7 mouse cellular contexts compared by ENCODE assay signal in genomic region chr3:54915643-54916071, GRCm38 (mm10). TPM values are rescaled to one million over a fixed set of nuclear protein-coding genes. Genes with fewer than 3 reads are reported as not detected.
A peak's percentile ranks its signal among the peaks of the same experiment; 100 is the strongest.
DNase-seq lines count a peak whose midpoint lies in the region; ATAC-seq and TF ChIP-seq lines count a peak whose summit lies in the region.

Sertm1 (minus strand) TSS chr3:54915887.

- intact Hi-C loops in left cerebral cortex, postnatal 4 days (cut with DNase I): loop anchor here (10.0 kb wide), 1 partner anchor 101 kb away; no protein-coding TSS in a partner anchor

- H3K27ac ChIP-seq in lung, embryonic 16.5 days (ENCODE audit: low read length): no peak within 1 kb of the TSS
- no peak within 1 kb of the TSS for H3K27ac ChIP-seq in embryonic facial prominence, embryonic 14.5 days (replicated peaks; ENCODE audit: low read depth, low read length)
- H3K27ac ChIP-seq in hindbrain, embryonic 10.5 days: peak within 1 kb of the TSS; percentile 78
- no peak within 1 kb of the TSS for H3K27ac ChIP-seq in olfactory bulb, adult 2 months (ENCODE audit: insufficient read depth, low read depth, low read length)

- peak; percentile 99 for ATAC-seq in lung, embryonic 16.5 days (ENCODE audit: low read depth)
- ATAC-seq in embryonic facial prominence, embryonic 14.5 days (ENCODE audit: low read depth): peak; percentile 99
- ATAC-seq in activated CD4-positive, CD25-positive, alpha-beta regulatory T cell, adult 4 months: no peak

- peak within 1 kb of the TSS; percentile 48 for H3K4me3 ChIP-seq in lung, embryonic 16.5 days (ENCODE audit: low read length)
- H3K4me3 ChIP-seq in embryonic facial prominence, embryonic 14.5 days (ENCODE audit: low read depth, low read length): peak within 1 kb of the TSS; percentile 47
- peak within 1 kb of the TSS; percentile 66 for H3K4me3 ChIP-seq in hindbrain, embryonic 10.5 days
- peak within 1 kb of the TSS; percentile 51 for H3K4me3 ChIP-seq in olfactory bulb, adult 2 months (ENCODE audit: insufficient read depth, low read depth, low read length)

- no peak for TF ChIP-seq POLR2A in olfactory bulb, adult 2 months (IDR thresholded peaks at IDR 0.05; ENCODE audit: insufficient read depth, low read depth, low read length)

- H3K9ac ChIP-seq in lung, embryonic 16.5 days (ENCODE audit: low read length): peak within 1 kb of the TSS; percentile 54
- H3K9ac ChIP-seq in embryonic facial prominence, embryonic 14.5 days (ENCODE audit: low read depth, low read length): peak within 1 kb of the TSS; percentile 50

- no peak for TF ChIP-seq CTCF in olfactory bulb, adult 2 months (IDR thresholded peaks at IDR 0.05; ENCODE audit: insufficient read depth, low read depth, low read length)

- H3K9me3 ChIP-seq in lung, embryonic 16.5 days (ENCODE audit: control insufficient read depth, low read length): no peaks in the 10 kb centered on the region
- no peaks in the 10 kb centered on the region for H3K9me3 ChIP-seq in embryonic facial prominence, embryonic 14.5 days (ENCODE audit: control insufficient read depth, low read length)
- H3K9me3 ChIP-seq in hindbrain, embryonic 10.5 days: no peaks in the 10 kb centered on the region

- H3K36me3 ChIP-seq in lung, embryonic 16.5 days (ENCODE audit: control insufficient read depth, insufficient read depth, low read length): no peaks in the 10 kb centered on the region
- no peaks in the 10 kb centered on the region for H3K36me3 ChIP-seq in embryonic facial prominence, embryonic 14.5 days (ENCODE audit: control insufficient read depth, insufficient read depth, low read length)
- no peaks in the 10 kb centered on the region for H3K36me3 ChIP-seq in hindbrain, embryonic 10.5 days

- no peak for DNase-seq in lung, postnatal 36 days
- peak; percentile 81 for DNase-seq in embryonic facial prominence, embryonic 14.5 days (ENCODE audit: low spot score)
- DNase-seq in hindbrain, embryonic 10.5 days (ENCODE audit: low spot score): peak; percentile 81
- DNase-seq in left cerebral cortex, postnatal 4 days: peak; percentile 61

- H3K4me2 ChIP-seq in lung, embryonic 16.5 days (ENCODE audit: low read depth, low read length): peak within 1 kb of the TSS; percentile 73
- peak within 1 kb of the TSS; percentile 91 for H3K4me2 ChIP-seq in embryonic facial prominence, embryonic 14.5 days (ENCODE audit: low read depth, low read length)

- H3K27me3 ChIP-seq in lung, embryonic 16.5 days (ENCODE audit: control insufficient read depth, insufficient read depth, low read depth, low read length): peaks cover 17% of the 10 kb centered on the region
- H3K27me3 ChIP-seq in embryonic facial prominence, embryonic 14.5 days (replicated peaks; ENCODE audit: control insufficient read depth, insufficient read depth, low read length): peaks cover 49% of the 10 kb centered on the region
- peaks cover 53% of the 10 kb centered on the region for H3K27me3 ChIP-seq in hindbrain, embryonic 10.5 days (ENCODE audit: insufficient read depth, poor library complexity, severe bottlenecking)

- peaks cover 6% of the 10 kb centered on the region; the same call in 1 of the 2 replicates for H3K4me1 ChIP-seq in lung, embryonic 16.5 days (replicated peaks; ENCODE audit: control insufficient read depth, insufficient read depth, low read length)
- H3K4me1 ChIP-seq in embryonic facial prominence, embryonic 14.5 days (ENCODE audit: control insufficient read depth, insufficient read depth, low read length): peaks cover 3% of the 10 kb centered on the region; the same call in 1 of the 2 replicates
- H3K4me1 ChIP-seq in hindbrain, embryonic 10.5 days (replicated peaks): peaks cover 20% of the 10 kb centered on the region
- peaks cover 13% of the 10 kb centered on the region; the same call in 1 of the 2 replicates for H3K4me1 ChIP-seq in olfactory bulb, adult 2 months (ENCODE audit: control insufficient read depth, insufficient read depth, low read length)

- WGBS in lung, embryonic 16.5 days: under 1% methylated on average over 37 of the region's 38 CpGs
- WGBS in embryonic facial prominence, embryonic 14.5 days: 0% methylated on average over 21 of the region's 38 CpGs
- under 1% methylated on average over 38 of the region's 38 CpGs for WGBS in hindbrain, embryonic 10.5 days
- under 1% methylated on average over 38 of the region's 38 CpGs for WGBS in olfactory bulb, adult 2 months

RNA-seq across cellular contexts. Expression of gene Sertm1, which starts in this region (rescaled TPM):
- not detected in 2 replicates for polyA plus RNA-seq in lung, embryonic 16.5 days (2015; fragmentation: Nextera tagmentation; extraction: Ambion mirVana)
- polyA plus RNA-seq in embryonic facial prominence, embryonic 14.5 days (2014; fragmentation: Nextera tagmentation; extraction: Ambion mirVana): 0.21 and 0.52 TPM in 2 replicates
- polyA plus RNA-seq in hindbrain, embryonic 10.5 days (2016; fragmentation: Nextera tagmentation; extraction: Ambion mirVana): 0.12 and 0.17 TPM in 2 replicates
- 10 to 100 TPM; 32.5 to 39.3 TPM for total RNA-seq in left cerebral cortex, postnatal 4 days (2021)
- polyA plus RNA-seq in olfactory bulb, adult 2 months (2012; ENCODE audit: insufficient read depth, insufficient read length, low replicate concordance, missing spikeins): not detected in 2 replicates
- not detected for polyA plus RNA-seq in activated CD4-positive, CD25-positive, alpha-beta regulatory T cell, adult 4 months (2017; shearing (Covaris generic))

Comparison
In these comparisons a context has a peak if more than half of its experiments do, and no peak if none do; other contexts are left out.
1. Peak in ATAC-seq, H3K4me3 ChIP-seq, H3K9ac ChIP-seq and H3K4me2 ChIP-seq in lung, embryonic 16.5 days; RNA of the gene not detected or under 1 TPM.
2. Peak in DNase-seq, ATAC-seq, H3K4me3 ChIP-seq, H3K9ac ChIP-seq and H3K4me2 ChIP-seq in embryonic facial prominence, embryonic 14.5 days; RNA of the gene not detected or under 1 TPM.
3. Peak in DNase-seq, H3K4me3 ChIP-seq and H3K27ac ChIP-seq in hindbrain, embryonic 10.5 days; RNA of the gene not detected or under 1 TPM.